Mouse (Mus musculus) stomach, embryonic 16.5 days (tissue): ENCODE results near the gene Psmd5. TPM values are rescaled to one million over a fixed set of nuclear protein-coding genes. Genes with fewer than 3 reads are reported as not detected.

Experiments
- ATAC-seq: fragments of 200-750 bp; cut with Nextera tagmentation; 2 replicates; pipeline ENCODE4 v1.8.0; 2017; ENCODE audit warnings: moderate number of reproducible peaks, moderate TSS enrichment; ENCODE audit not compliant: insufficient read depth, low FRiP score
- H3K27ac ChIP-seq: fragments of 300-500 bp; sonication (generic); 2 replicates; pipeline ENCODE4 v1.5.1; 2014; ENCODE audit warnings: low read length
- H3K27me3 ChIP-seq: fragments of 300-500 bp; sonication (generic); 2 replicates; pipeline ENCODE4 v1.6.1; 2014; ENCODE audit warnings: low read length, control low read depth, mixed read lengths; ENCODE audit not compliant: control insufficient read depth, insufficient read depth
- H3K36me3 ChIP-seq: fragments of 300-500 bp; sonication (generic); 2 replicates; pipeline ENCODE4 v1.6.1; 2014; ENCODE audit warnings: low read length; ENCODE audit not compliant: control insufficient read depth, insufficient read depth
- H3K4me1 ChIP-seq: fragments of 300-500 bp; sonication (generic); 2 replicates; pipeline ENCODE4 v1.6.1; 2014; ENCODE audit warnings: low read length, control low read depth, mixed read lengths; ENCODE audit not compliant: control insufficient read depth, insufficient read depth
- H3K4me2 ChIP-seq: fragments of 300-500 bp; sonication (generic); 2 replicates; pipeline ENCODE4 v1.6.1; 2014; ENCODE audit warnings: low read depth, low read length, mixed read lengths
- H3K4me3 ChIP-seq: fragments of 300-500 bp; sonication (generic); replicated peaks from 2 replicates; pipeline ENCODE4 v1.5.1; 2014; ENCODE audit warnings: mild to moderate bottlenecking, low read length
- H3K9ac ChIP-seq: fragments of 300-500 bp; sonication (generic); 2 replicates; pipeline ENCODE4 v1.6.1; 2014; ENCODE audit warnings: low read length
- H3K9me3 ChIP-seq: fragments of 300-500 bp; sonication (generic); replicated peaks from 2 replicates; pipeline ENCODE4 v1.6.1; 2016; ENCODE audit warnings: low read length, control low read depth; ENCODE audit not compliant: control insufficient read depth
- WGBS: fragments of 180-500 bp; shearing (Covaris S2); extraction: QIAGEN DNeasy Blood & Tissue Kit; methylation state at CpG from one replicate; pipeline ENCODE4 v1.1.7; 2014; 5-methylcytosine and 5-hydroxymethylcytosine counted together
- polyA plus RNA-seq: library from polyadenylated mRNA; unstranded; fragments of >200 nt; fragmentation: Nextera tagmentation; extraction: Ambion mirVana; gene quantifications from 2 replicates; pipeline ENCODE4 v1.2.1, GENCODE M21; 2015

Psmd5 gene
- polyA plus RNA-seq, 1 experiment from 2014 or later, result 77.1 TPM

- Histone ChIP-seq H3K4me2 (no peak overlapping the region), H3K4me3 (no peak overlapping the region), H3K27ac (no peak overlapping the region), H3K4me1 (peaks cover 17% of the 10 kb centered on the region; the same call in 1 of the 2 replicates), H3K27me3 (no peaks in the 10 kb centered on the region), H3K9me3 (no peaks in the 10 kb centered on the region), H3K36me3 (no peaks in the 10 kb centered on the region), H3K9ac (no peak overlapping the region)
- no peak for ATAC-seq
- 74% methylated on average over 4 of the region's 4 CpGs for WGBS
Observed at GRCm38 (mm10) chr2:34901726-34902125, 27.0 kb upstream of the Psmd5 start.

GRCm38 (mm10) chr2:34900412-34900811, 25.6 kb upstream of the Psmd5 start:
- no peak overlapping the region for H3K9ac ChIP-seq
- no peak for ATAC-seq
- H3K9me3 ChIP-seq, result no peaks in the 10 kb centered on the region
- peaks cover 14% of the 10 kb centered on the region; the same call in 1 of the 2 replicates for H3K4me1 ChIP-seq
- no peaks in the 10 kb centered on the region for H3K27me3 ChIP-seq
- H3K4me2 ChIP-seq, result no peak overlapping the region
- 95% methylated on average over 1 of the region's 1 CpGs for WGBS
- H3K4me3 ChIP-seq, result no peak overlapping the region
- no peak overlapping the region for H3K27ac ChIP-seq
- H3K36me3 ChIP-seq, result no peaks in the 10 kb centered on the region

DNA sequence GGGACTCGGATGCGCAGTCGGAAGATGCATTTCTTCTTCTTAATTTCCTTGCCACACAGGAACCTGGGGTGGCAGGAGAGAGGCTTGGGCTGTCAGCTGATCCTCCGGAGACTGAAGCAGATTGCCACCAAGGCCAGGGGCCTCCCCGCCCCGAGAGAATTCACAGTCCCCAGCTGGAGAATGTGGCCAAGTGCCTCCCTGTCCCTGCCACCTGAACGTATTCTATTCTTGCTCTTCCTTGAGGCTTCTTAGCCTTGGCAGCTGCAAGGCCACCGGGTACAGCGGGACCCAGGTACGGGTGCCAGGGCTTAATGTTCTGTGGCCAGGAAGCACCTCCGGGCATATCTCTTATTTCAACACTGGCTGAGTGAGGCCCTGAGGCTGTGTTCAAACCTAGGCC, 24.9 kb upstream of the Psmd5 start:
- H3K4me3 ChIP-seq, result no peak overlapping the region
- H3K27me3 ChIP-seq, result no peaks in the 10 kb centered on the region
- H3K9me3 ChIP-seq, result no peaks in the 10 kb centered on the region
- no peak overlapping the region for H3K4me2 ChIP-seq
- no peak overlapping the region for H3K9ac ChIP-seq
- peaks cover 12% of the 10 kb centered on the region; the same call in 1 of the 2 replicates for H3K4me1 ChIP-seq
- no peaks in the 10 kb centered on the region for H3K36me3 ChIP-seq
- no peak overlapping the region for H3K27ac ChIP-seq
- 82% methylated on average over 11 of the region's 11 CpGs for WGBS
- no peak for ATAC-seq

- Histone ChIP-seq H3K9me3 (no peaks in the 10 kb centered on the region), H3K4me3 (no peak overlapping the region), H3K27me3 (no peaks in the 10 kb centered on the region), H3K9ac (no peak overlapping the region), H3K4me2 (no peak overlapping the region), H3K27ac (no peak overlapping the region), H3K36me3 (no peaks in the 10 kb centered on the region), H3K4me1 (0 out of 2 replicates have a peak, but pooled peaks cover 3% of the 10 kb centered on the region)
- 0 out of 2 replicates have a peak, but pooled peaks have one; percentile 25 for ATAC-seq
- 17% methylated on average over 10 of the region's 10 CpGs for WGBS
Observed at GRCm38 (mm10) chr2:34897820-34898219, 23.1 kb upstream of the Psmd5 start.

- WGBS, result 85% methylated on average over 17 of the region's 17 CpGs
Observed at GRCm38 (mm10) chr2:34896821-34897460, 22.2 kb upstream of the Psmd5 start.

DNA sequence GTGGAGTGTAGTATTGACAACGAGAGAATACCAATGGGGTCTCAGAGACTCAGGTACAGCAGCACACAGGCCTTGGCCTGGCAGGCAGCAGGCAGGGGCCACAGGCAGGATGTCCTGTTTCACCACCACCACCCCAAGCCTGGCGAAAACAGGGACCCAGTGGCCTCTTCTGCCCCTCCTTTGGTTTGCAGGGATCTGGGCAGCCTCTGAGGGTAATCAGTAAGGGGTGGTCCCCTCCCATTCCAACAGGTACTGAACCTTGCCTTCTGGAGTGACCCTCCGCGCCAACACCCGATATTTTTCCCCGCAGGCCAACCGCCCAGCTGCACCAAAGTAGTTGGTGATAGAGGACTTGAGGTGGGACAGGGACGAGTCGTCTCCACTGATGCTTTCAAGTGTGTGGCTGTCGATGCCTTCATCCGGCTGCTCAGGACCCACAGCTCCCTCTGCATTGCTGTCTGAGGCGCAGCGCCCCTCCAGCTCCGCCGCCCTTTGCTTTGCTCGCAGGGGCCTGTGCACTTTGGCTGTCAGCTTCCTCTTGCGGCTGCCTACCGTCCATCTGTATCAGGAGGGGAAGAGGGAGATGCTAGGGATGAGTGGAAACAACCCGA, 20.8 kb upstream of the Psmd5 start:
- no peaks in the 10 kb centered on the region for H3K36me3 ChIP-seq
- ATAC-seq, result no peak
- WGBS, result 77% methylated on average over 19 of the region's 19 CpGs

More at GRCm38 (mm10) chr2:34896821-34897460, 22.2 kb upstream of the Psmd5 start:
- no peak overlapping the region for H3K27ac ChIP-seq
- H3K36me3 ChIP-seq, result no peaks in the 10 kb centered on the region
- H3K4me1 ChIP-seq, result no peaks in the 10 kb centered on the region
- ATAC-seq, result no peak
- no peak overlapping the region for H3K4me3 ChIP-seq
- no peak overlapping the region for H3K9ac ChIP-seq
- no peak overlapping the region for H3K4me2 ChIP-seq
- H3K9me3 ChIP-seq, result no peaks in the 10 kb centered on the region
- no peaks in the 10 kb centered on the region for H3K27me3 ChIP-seq

GRCm38 (mm10) chr2:34893950-34894349, 19.2 kb upstream of the Psmd5 start:
- no peak overlapping the region for H3K4me3 ChIP-seq
- H3K27ac ChIP-seq, result no peak overlapping the region
- no peaks in the 10 kb centered on the region for H3K9me3 ChIP-seq
- no peaks in the 10 kb centered on the region for H3K36me3 ChIP-seq
- H3K9ac ChIP-seq, result no peak overlapping the region
- H3K27me3 ChIP-seq, result no peaks in the 10 kb centered on the region
- ATAC-seq, result no peak
- 69% methylated on average over 5 of the region's 5 CpGs for WGBS
- no peaks in the 10 kb centered on the region for H3K4me1 ChIP-seq
- H3K4me2 ChIP-seq, result no peak overlapping the region

More for the DNA sequence above, 20.8 kb upstream of the Psmd5 start:
- no peaks in the 10 kb centered on the region for H3K27me3 ChIP-seq
- H3K4me1 ChIP-seq, result no peaks in the 10 kb centered on the region
- H3K9ac ChIP-seq, result no peak overlapping the region
- H3K4me2 ChIP-seq, result no peak overlapping the region
- no peak overlapping the region for H3K27ac ChIP-seq
- H3K4me3 ChIP-seq, result no peak overlapping the region
- H3K9me3 ChIP-seq, result no peaks in the 10 kb centered on the region

- H3K4me1 ChIP-seq, result no peaks in the 10 kb centered on the region
- WGBS, result 52% methylated on average over 2 of the region's 2 CpGs
- no peaks in the 10 kb centered on the region for H3K36me3 ChIP-seq
- H3K27ac ChIP-seq, result no peak overlapping the region
- H3K9ac ChIP-seq, result no peak overlapping the region
- ATAC-seq, result no peak
- H3K9me3 ChIP-seq, result no peaks in the 10 kb centered on the region
- H3K4me2 ChIP-seq, result no peak overlapping the region
- H3K4me3 ChIP-seq, result no peak overlapping the region
- H3K27me3 ChIP-seq, result no peaks in the 10 kb centered on the region
Observed at GRCm38 (mm10) chr2:34884186-34884585, 9.4 kb upstream of the Psmd5 start.

DNA sequence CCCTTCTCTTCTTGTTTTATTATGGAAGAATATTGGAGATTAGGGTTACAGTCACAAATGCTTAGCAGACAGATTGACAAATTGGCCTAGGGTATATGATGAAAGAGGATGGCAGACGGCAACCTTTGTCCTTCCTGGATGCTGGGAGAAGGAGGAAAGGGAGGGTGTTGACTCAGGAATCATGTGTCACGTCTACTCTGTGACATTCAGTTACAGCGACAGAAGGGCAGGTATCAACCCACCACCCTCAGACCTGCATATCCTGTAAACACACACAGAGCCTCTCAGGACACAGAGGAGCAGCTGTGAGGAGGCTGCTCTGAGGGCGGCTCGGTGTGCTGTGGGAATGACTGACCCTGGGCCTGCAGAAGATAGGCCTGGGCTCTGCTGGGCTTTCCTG, 8.4 kb upstream of the Psmd5 start:
- Histone ChIP-seq H3K9me3 (no peaks in the 10 kb centered on the region), H3K9ac (no peak overlapping the region), H3K4me3 (no peak overlapping the region), H3K4me1 (no peaks in the 10 kb centered on the region), H3K27ac (no peak overlapping the region), H3K36me3 (no peaks in the 10 kb centered on the region), H3K27me3 (no peaks in the 10 kb centered on the region), H3K4me2 (no peak overlapping the region)
- 36% methylated on average over 5 of the region's 5 CpGs for WGBS
- ATAC-seq, result no peak
